Mouse (Mus musculus) embryonic fibroblast, embryonic 13.5 days (primary cell): ENCODE measurements around the gene Olfr539.
"Not testable (repeated sequence)": the region's sequence is repeated elsewhere in the genome, so short reads cannot be mapped to it uniquely, and the experiment has no call there.

ENCODE experiments used
- CTCF ChIP-seq: IDR thresholded peaks from 2 replicates; pipeline ENCODE4 v1.5.1; 2011; ENCODE audit warnings: mild to moderate bottlenecking, control low read depth, low read length, moderate library complexity, borderline replicate concordance; ENCODE audit not compliant: insufficient read depth
- POLR2A ChIP-seq: IDR thresholded peaks from 2 replicates; pipeline ENCODE4 v1.6.1; 2011; ENCODE audit warnings: low read depth, mild to moderate bottlenecking, control low read depth, low read length, moderate library complexity

- TF ChIP-seq CTCF, POLR2A: not testable (repeated sequence)
Measured at GRCm38 (mm10) chr7:140670693-140671092, 11.0 kb downstream of the Olfr539 start.
